Mouse (Mus musculus): ENCODE measurements around the gene Sema3b. TPM values are rescaled to one million over a fixed set of nuclear protein-coding genes. Genes with fewer than 3 reads are reported as not detected.
A peak's percentile ranks its signal among the peaks of the same experiment; 100 is the strongest.
"Not testable (repeated sequence)": the region's sequence is repeated elsewhere in the genome, so short reads cannot be mapped to it uniquely, and the experiment has no call there.

Sema3b gene
- polyA plus RNA-seq, 1 experiment from 2014 or later = 8.0 TPM

- Histone ChIP-seq H3K9ac (peak within 1 kb of the TSS; percentile 79), H3K4me2 (replicated peaks) (peak within 1 kb of the TSS; percentile 88), H3K36me3 (peaks cover 24% of the 10 kb centered on the region), H3K9me3 (no peaks in the 10 kb centered on the region), H3K27me3 (no peaks in the 10 kb centered on the region), H3K4me1 (peaks cover 61% of the 10 kb centered on the region), H3K4me3 (peak within 1 kb of the TSS; percentile 65), H3K27ac (peak within 1 kb of the TSS; percentile 86)
- under 1% methylated on average over 32 of the region's 32 CpGs for WGBS
- peak; percentile 82 for ATAC-seq (ENCODE audit: low FRiP score, low read depth)
Measured at GRCm38 (mm10) chr9:107580501-107581317, 28.3 kb downstream of the Sema3b start, which contains the start of gene Hyal3. Hyal3 (plus strand) TSS chr9:107580818.

DNA sequence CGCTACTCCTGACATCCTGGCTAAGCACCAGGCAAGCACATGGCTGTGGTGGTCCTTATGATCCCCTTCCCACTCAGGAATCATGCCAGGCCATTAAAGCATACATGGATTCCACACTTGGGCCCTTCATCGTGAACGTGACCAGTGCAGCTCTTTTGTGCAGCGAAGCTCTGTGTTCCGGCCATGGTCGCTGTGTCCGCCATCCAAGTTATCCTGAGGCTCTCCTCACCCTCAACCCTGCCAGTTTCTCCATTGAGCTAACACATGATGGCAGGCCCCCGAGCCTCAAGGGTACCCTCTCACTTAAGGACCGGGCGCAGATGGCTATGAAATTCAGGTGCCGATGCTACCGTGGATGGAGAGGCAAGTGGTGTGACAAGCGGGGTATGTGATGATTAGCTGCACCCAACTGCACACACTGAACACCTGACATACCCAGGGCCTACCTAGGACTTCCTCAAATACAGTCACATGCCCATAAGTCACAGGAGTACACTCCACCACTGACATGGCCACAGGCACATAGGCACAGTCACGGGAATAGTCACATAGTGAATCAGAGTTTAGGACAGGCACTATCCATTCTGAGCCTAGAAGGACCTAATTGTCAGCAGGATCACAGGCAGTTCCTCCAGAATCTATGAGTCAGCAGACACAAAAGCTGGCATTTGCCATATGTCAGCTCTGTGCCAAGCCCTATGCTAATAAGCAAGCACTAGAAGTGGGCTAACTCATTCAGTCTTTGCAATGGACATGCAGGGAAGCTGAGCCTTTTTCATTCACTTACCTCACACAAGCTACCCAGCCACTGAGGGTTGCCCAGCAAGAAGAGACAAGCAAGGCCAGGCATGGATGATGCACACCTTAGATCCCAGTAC lies 29.8 kb downstream of the Sema3b start:
- no peaks in the 10 kb centered on the region for H3K27me3 ChIP-seq
- peak overlapping the region; percentile 86; the same call in 1 of the 2 replicates for H3K27ac ChIP-seq
- no peaks in the 10 kb centered on the region for H3K9me3 ChIP-seq
- no peak for ATAC-seq (ENCODE audit: low FRiP score, low read depth)
- WGBS = 93% methylated on average over 14 of the region's 14 CpGs
- H3K4me3 ChIP-seq = no peak overlapping the region
- H3K4me2 ChIP-seq (replicated peaks) = peak overlapping the region; percentile 88
- peaks cover 61% of the 10 kb centered on the region for H3K4me1 ChIP-seq
- peak overlapping the region; percentile 79; the same call in 1 of the 2 replicates for H3K9ac ChIP-seq
- H3K36me3 ChIP-seq = peaks cover 25% of the 10 kb centered on the region

DNA sequence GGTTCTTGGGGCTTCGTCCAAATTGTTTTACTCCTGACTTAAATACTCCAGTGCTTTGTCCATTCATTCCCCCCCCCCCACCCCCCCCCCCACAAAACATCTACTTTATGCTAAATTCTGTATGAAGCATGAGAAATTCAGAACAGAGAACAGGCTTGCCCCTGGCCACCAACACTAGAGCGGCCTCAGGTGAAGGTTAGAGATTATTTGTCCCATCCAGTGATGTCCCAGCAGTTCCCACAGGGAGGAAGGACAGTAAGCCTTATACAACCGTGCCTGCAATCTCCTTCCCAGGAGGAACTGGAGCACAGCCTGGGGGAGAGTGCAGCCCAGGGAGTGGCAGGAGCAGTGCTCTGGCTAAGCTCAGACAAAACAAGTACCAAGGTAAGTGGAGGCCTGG lies 30.4 kb downstream of the Sema3b start, which contains the start of gene Naa80:
Gene Naa80 (plus strand): TSS at position 301 of the 400 bp plus-strand sequence.
- Histone ChIP-seq H3K4me2 (replicated peaks) (peak within 1 kb of the TSS; percentile 88), H3K27me3 (no peaks in the 10 kb centered on the region), H3K36me3 (peaks cover 23% of the 10 kb centered on the region), H3K4me1 (peaks cover 61% of the 10 kb centered on the region), H3K4me3 (no peak within 1 kb of the TSS), H3K27ac (peak within 1 kb of the TSS; percentile 86; the same call in 1 of the 2 replicates), H3K9me3 (no peaks in the 10 kb centered on the region), H3K9ac (peak within 1 kb of the TSS; percentile 79)
- ATAC-seq (ENCODE audit: low FRiP score, low read depth) = no peak
- 70% methylated on average over 3 of the region's 3 CpGs for WGBS

GRCm38 (mm10) chr9:107577871-107578270 lies 31.2 kb downstream of the Sema3b start:
- WGBS = 88% methylated on average over 10 of the region's 10 CpGs
- no peak overlapping the region for H3K27ac ChIP-seq
- no peak overlapping the region for H3K4me3 ChIP-seq
- H3K27me3 ChIP-seq = no peaks in the 10 kb centered on the region
- ATAC-seq (ENCODE audit: low FRiP score, low read depth) = no peak
- H3K9ac ChIP-seq = peak overlapping the region; percentile 36; the same call in 1 of the 2 replicates
- peaks cover 61% of the 10 kb centered on the region for H3K4me1 ChIP-seq
- H3K9me3 ChIP-seq = no peaks in the 10 kb centered on the region
- H3K36me3 ChIP-seq = peaks cover 23% of the 10 kb centered on the region
- H3K4me2 ChIP-seq (replicated peaks) = peak overlapping the region; percentile 70

DNA sequence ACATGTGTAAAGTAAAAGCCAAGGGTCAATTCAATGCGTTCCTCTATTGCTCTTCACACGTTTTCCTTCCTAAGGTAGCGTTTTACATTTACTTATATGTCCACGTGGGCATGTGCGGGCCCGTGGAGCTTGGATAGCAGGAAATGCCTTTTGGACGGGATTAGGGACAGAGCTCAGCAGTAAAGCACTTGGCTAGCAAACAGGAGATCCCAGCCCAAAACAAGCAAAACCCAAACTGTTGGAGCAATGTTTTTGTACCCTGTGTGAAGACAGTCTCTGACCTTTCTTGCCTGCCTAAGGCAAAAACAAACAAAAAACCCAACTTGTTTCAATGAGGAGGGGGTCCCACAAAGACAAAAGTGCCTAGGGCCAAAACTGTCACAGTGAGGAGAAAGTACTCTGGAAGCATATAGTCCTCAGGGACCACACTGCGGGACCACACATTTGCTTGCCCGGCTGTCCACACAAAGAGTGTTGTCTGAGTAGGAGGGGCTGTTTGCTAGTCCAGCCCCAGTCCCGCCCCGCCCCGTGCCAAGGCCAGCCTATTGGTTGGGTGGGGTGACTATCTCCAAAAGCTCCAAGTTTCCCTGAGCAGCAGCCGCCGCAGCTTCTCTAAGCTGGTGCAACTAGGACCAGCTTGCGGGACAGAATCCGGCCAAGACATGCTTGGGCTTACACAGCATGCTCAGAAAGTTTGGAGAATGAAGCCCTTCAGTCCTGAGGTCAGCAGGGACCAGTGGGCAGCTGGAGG lies 32.5 kb downstream of the Sema3b start, which contains the start of gene Hyal1:
Gene Hyal1 (plus strand): TSS at position 571 of the 751 bp plus-strand sequence.
- Histone ChIP-seq H3K27me3 (no peaks in the 10 kb centered on the region), H3K9ac (peak within 1 kb of the TSS; percentile 67), H3K4me3 (peak within 1 kb of the TSS; percentile 46), H3K9me3 (no peaks in the 10 kb centered on the region), H3K4me1 (peaks cover 60% of the 10 kb centered on the region), H3K36me3 (peaks cover 33% of the 10 kb centered on the region), H3K27ac (peak within 1 kb of the TSS; percentile 71), H3K4me2 (replicated peaks) (peak within 1 kb of the TSS; percentile 70)
- WGBS = 17% methylated on average over 16 of the region's 16 CpGs
- ATAC-seq (ENCODE audit: low FRiP score, low read depth) = peak; percentile 66

DNA sequence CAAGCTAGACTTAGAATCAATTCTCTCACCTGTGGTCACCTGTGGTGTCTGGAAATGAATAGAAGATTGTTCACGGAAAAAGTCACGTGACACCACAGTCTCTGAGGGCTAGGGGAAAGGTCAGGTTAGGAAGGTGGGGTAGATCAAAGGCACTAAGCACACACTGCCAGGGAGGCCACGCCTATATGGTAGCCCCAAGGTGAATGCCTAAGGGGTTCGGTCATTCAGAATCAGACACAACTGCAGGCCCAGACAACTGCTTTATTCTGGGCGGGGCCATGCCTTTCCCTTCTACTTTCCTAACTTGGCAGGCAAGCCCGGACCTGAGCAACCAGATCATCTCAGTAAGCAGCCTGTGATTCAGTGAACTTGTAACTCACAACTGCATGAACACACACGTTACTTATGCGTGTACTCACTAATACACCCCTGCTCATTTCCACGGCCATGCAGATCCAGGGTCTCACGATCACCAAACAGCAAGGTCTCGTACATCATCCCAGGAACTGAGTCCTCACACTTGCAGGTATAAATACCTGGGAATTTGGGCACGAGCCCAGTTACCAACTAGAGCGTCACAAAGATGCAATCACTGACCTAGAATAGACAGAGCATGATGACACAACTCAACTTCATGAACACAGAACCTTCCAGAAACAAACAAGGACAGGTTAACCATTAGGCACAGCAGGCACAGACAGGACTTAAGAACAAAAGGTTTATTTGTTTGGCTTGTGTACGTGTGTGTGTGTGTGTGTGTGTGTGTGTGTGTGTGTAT lies 33.3 kb downstream of the Sema3b start:
- H3K4me2 ChIP-seq (replicated peaks) = peak overlapping the region; percentile 70; the same call in 1 of the 2 replicates
- peaks cover 41% of the 10 kb centered on the region for H3K36me3 ChIP-seq
- no peak overlapping the region for H3K9ac ChIP-seq
- H3K4me3 ChIP-seq = no peak overlapping the region
- ATAC-seq (ENCODE audit: low FRiP score, low read depth) = no peak
- no peaks in the 10 kb centered on the region for H3K9me3 ChIP-seq
- 76% methylated on average over 14 of the region's 14 CpGs for WGBS
- no peaks in the 10 kb centered on the region for H3K27me3 ChIP-seq
- H3K4me1 ChIP-seq = peaks cover 61% of the 10 kb centered on the region
- H3K27ac ChIP-seq = peak overlapping the region; percentile 71; the same call in 1 of the 2 replicates

- not testable (repeated sequence) for H3K4me2 ChIP-seq (replicated peaks); H3K27me3 ChIP-seq; ATAC-seq (ENCODE audit: low FRiP score, low read depth); H3K27ac ChIP-seq; H3K9ac ChIP-seq; H3K4me3 ChIP-seq; H3K9me3 ChIP-seq
- H3K36me3 ChIP-seq = peaks cover 47% of the 10 kb centered on the region
- WGBS = 87% methylated on average over 6 of the region's 6 CpGs
- H3K4me1 ChIP-seq = peaks cover 56% of the 10 kb centered on the region
Measured at GRCm38 (mm10) chr9:107573774-107574173, 35.3 kb downstream of the Sema3b start.

DNA sequence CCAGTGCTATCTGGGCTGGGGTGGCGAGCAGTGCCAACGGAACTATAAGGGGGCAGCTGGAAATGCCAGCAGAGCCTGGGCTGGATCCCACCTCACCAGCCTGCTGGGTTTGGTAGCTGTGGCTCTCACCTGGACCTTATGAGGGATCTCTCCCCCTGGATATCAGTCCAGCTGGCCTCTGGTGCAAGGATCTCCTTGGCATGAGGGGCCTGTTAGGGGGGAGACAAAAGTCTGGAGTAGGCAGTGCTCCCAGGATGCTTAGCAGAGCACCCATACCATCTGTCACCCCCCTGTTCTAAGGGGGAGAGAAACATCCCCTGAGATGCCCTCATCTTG lies 36.7 kb downstream of the Sema3b start:
- no peaks in the 10 kb centered on the region for H3K9me3 ChIP-seq
- H3K4me3 ChIP-seq = no peak overlapping the region
- 94% methylated on average over 2 of the region's 2 CpGs for WGBS
- H3K27me3 ChIP-seq = no peaks in the 10 kb centered on the region
- peaks cover 47% of the 10 kb centered on the region for H3K36me3 ChIP-seq
- no peak for ATAC-seq (ENCODE audit: low FRiP score, low read depth)
- peaks cover 56% of the 10 kb centered on the region for H3K4me1 ChIP-seq
- no peak overlapping the region for H3K27ac ChIP-seq
- no peak overlapping the region for H3K4me2 ChIP-seq (replicated peaks)
- H3K9ac ChIP-seq = no peak overlapping the region

GRCm38 (mm10) chr9:107571534-107572326 lies 37.3 kb downstream of the Sema3b start:
- H3K9ac ChIP-seq = peak overlapping the region; percentile 83; the same call in 1 of the 2 replicates
- peak overlapping the region; percentile 73 for H3K4me3 ChIP-seq
- H3K4me1 ChIP-seq = peaks cover 56% of the 10 kb centered on the region
- no peak overlapping the region for H3K27ac ChIP-seq
- H3K36me3 ChIP-seq = peaks cover 47% of the 10 kb centered on the region
- peak overlapping the region; percentile 89 for H3K4me2 ChIP-seq (replicated peaks)
- no peaks in the 10 kb centered on the region for H3K9me3 ChIP-seq
- 95% methylated on average over 22 of the region's 22 CpGs for WGBS
- ATAC-seq (ENCODE audit: low FRiP score, low read depth) = no peak
- H3K27me3 ChIP-seq = no peaks in the 10 kb centered on the region

GRCm38 (mm10) chr9:107570845-107571244 lies 38.2 kb downstream of the Sema3b start:
- Histone ChIP-seq H3K36me3 (peaks cover 50% of the 10 kb centered on the region), H3K27ac (0 out of 2 replicates have a peak overlapping the region, but pooled peaks have one; percentile 89), H3K9me3 (no peaks in the 10 kb centered on the region), H3K4me1 (peaks cover 50% of the 10 kb centered on the region), H3K4me3 (peak overlapping the region; percentile 73), H3K4me2 (replicated peaks) (peak overlapping the region; percentile 89), H3K9ac (peak overlapping the region; percentile 83), H3K27me3 (no peaks in the 10 kb centered on the region)
- 93% methylated on average over 21 of the region's 21 CpGs for WGBS
- ATAC-seq (ENCODE audit: low FRiP score, low read depth) = no peak

Data from limb, embryonic 13.5 days (tissue).